Mouse (Mus musculus) adrenal gland, postnatal 14 days (tissue): ENCODE data around the gene Gna14. TPM values are rescaled to one million over a fixed set of nuclear protein-coding genes. Genes with fewer than 3 reads are reported as not detected.
A peak's percentile ranks its signal among the peaks of the same experiment; 100 is the strongest.

Source experiments
- DNase-seq: peaks from one replicate; pipeline ENCODE4 v3.0.0; 2021; ENCODE audit warnings: mixed read lengths
- total RNA-seq: library from RNA; stranded (reverse); gene quantifications from 2 replicates; pipeline ENCODE4 v1.2.3, GENCODE M21; 2021

The Gna14 gene
- total RNA-seq, 1 experiment from 2014 or later: 49.5 TPM

DNA sequence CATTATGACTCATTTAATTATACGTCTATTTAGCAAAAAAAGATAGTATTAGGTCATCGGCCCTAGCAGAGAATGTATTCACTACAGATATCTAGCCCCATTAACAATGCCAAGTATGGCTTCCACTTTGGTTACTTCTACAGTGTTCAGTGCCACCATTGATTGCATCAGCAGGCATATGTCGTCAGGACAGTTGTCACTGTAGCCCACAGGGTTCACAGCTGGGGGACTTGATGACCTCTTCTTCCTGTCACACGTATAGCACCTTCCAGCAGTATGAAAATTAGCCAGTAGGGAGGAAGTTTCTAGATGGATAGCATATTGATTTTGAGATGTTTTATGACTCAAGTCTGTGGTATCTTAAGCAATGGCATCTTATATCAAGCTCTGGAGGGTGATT, 78.6 kb downstream of the Gna14 start:
- DNase-seq: no peak

GRCm38 (mm10) chr19:16518569-16518968, 83.0 kb downstream of the Gna14 start:
- no peak for DNase-seq

DNA sequence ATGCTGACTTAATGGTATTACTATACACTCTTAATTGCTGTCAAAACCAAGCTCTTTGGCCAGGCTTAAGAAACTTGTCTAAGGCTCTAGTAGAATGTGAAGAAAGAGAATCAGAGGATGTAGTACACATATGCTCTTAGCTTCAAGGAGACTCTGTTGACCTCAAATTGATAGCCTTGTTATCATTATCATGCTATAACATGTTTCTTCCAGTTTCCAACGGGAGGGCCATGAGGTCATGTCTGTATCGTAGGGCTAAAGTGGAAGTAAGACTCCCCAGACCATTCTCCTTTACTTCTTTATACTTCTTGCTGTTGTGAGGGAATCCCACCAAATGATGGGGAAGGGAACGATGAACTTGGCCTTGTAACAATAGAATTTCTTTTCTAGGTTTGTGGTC, 85.0 kb downstream of the Gna14 start:
- no peak for DNase-seq

DNA sequence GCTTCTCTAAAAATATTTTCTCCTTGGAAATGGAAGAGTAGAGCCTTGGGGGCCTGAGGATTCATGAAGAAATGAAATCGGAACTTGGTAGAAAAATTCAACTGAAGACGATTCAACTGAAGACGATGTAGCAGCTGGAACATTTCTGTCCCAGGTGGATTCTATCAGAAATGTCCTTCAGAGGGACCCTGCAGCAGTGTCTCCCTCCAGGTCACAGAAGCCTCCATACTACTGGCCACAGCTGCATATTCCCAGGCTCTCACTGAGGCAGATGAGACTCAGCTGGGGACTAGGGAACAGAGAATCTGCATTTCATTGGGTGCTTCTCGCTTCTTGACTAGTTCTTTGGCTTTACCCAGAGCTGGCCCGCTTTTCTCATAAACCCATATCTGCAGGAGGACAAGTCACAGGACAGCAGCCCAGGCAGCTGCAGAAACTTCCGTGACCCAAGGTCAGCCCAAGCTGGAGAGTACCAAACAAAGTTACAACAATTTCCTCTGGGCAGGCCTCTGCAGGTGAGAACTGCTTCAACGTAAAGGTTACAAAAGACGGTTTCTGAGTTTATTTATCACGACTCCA, 90.8 kb downstream of the Gna14 start:
- DNase-seq: no peak

DNA sequence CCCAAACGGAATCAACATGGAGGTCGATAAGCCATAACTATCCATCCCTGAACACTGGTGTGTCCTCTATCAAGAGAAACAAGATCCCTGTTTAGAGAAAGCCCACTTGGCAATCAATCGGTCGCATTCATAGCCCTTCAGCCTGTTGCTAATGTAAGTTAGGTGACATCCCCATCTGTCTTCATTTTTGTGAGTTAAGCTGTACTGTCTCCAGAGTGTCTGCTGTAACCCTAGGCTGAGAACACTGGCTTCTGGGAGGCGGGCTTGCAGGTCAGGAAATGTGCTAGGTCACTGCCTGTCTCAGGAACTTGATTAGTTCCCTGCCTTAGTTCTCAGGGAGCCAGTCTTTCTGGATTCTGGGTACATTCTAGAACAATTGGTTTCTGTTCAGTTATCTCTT, 91.5 kb downstream of the Gna14 start:
- DNase-seq: no peak

DNA sequence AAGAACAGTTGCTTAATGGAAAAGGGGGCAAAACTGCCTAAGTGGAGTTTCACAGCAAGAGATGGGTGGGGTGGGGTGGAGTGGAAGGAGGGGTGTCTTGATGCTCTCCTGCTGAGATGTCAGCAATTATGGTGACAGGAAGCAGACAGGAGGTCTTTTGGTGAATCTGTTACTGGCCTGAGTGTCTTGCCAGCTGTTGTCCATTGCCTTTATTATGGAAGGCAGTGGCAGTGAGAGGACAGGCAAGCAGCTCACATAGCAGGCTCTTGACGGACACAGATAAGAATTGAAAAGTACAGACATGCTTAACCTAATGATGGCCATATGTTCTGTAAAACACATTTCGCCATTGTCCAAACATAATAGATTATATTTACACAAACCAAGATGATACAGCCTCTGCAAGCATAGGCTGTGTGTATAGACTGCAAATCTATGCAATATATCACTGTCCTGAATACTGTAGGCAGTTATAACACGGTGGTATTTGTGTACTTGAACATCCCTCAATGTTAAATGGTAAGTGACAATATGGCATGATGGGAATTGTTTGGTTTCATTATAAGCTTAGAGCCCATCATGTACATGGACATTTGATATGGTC, 92.8 kb downstream of the Gna14 start:
- DNase-seq: no peak

- DNase-seq: peak; percentile 74
These were observed 93.8 kb downstream of the Gna14 start for GRCm38 (mm10) chr19:16529293-16529920.

GRCm38 (mm10) chr19:16529999-16530398, 94.4 kb downstream of the Gna14 start:
- peak; percentile 49 for DNase-seq

DNA sequence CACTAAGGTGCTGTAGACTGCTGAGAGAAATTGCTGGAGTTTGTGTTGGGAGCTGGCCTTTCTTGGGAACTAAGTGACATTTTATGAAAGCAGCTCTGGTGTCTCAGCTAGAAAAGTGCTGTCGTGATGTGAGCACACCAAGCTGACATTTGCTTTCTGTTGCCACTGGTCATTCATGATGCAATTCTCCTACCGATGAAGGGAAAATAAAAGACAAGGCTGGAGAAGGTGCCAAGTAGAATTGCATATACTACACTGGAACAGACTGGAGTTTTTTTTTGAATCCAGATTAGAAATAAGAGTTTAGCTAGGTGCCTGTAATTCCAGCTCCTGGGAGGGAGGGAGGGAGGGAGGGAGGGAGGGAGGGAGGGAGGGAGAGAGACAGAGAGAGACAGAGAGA, 98.7 kb downstream of the Gna14 start:
- DNase-seq: no peak

GRCm38 (mm10) chr19:16538416-16538815, 102.9 kb downstream of the Gna14 start:
- no peak for DNase-seq

GRCm38 (mm10) chr19:16543688-16544087, 108.1 kb downstream of the Gna14 start:
- DNase-seq: no peak

DNA sequence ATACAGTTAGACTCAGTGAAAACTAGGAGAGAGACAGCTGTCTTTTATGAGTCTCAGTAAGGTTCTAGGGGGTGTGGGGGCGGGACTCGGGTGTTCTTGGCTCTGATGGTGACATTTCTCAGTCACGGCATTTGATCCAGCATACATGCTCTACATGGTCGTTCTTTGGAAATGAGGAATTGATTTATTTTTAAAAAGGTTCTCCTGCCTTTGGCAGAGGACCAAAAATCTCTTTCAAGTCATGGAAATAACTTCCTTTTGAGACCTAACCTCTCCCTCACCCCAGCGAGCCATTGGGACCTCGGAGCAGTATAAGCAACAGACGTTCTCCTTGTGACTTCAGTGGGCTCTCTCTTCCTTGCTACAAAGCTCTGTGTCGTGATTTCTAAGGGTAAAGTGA, 121.4 kb downstream of the Gna14 start:
- no peak for DNase-seq

- DNase-seq: peak; percentile 41
These were observed 122.4 kb downstream of the Gna14 start for GRCm38 (mm10) chr19:16557971-16558370.

- no peak for DNase-seq
These were observed 123.0 kb downstream of the Gna14 start for GRCm38 (mm10) chr19:16558570-16558969.

- DNase-seq: no peak
These were observed 123.8 kb downstream of the Gna14 start for GRCm38 (mm10) chr19:16559243-16559896.

- DNase-seq: no peak
These were observed 127.1 kb downstream of the Gna14 start for GRCm38 (mm10) chr19:16562676-16563075.

DNA sequence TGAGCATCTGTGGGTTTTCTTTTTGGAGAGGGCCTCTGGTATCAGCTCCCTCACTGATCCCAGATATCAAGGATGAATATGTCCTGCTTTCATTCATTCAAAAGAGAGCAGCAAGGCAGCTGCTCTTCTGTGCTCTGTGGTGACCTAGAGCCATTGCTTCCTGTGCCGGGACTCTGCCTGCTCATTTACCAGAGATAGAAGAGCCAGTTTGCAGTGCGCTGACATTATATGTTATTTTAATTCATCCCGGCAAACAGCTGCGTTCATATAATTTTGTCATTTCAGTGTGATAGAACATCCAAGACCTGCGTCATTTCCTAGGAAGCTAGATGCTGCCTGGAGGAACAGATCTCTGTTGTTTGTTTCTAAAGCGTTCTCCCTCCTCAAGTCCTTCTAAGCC, 141.2 kb downstream of the Gna14 start:
- no peak for DNase-seq

DNA sequence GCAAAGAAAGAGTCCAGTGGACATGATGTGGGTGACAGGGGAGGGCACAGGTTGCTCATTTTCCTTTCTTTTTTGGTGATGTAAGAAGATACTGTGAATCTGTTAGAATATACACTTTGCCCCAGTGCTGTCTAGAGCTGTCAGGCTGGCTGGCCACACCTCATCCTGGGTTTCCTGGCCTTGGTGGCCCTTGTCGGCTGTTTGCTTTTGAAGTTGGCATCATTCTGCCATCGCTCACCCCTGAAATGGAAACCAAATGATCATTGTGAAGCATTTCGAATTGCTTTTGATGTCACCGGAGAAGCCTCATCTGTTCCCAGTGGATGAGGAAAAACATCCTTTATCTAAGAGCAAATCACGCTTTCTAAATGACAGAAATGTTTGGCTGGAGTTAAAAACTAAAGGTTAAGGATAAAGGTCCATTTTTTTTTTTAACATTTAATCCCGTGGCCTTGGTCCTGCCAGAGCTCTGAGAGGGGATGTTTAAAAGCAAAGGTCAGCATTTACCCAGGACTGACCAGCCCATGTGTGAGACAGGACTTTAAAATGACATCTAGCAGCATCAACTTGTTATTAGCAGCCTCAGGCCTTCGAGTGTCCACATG, 144.2 kb downstream of the Gna14 start:
- DNase-seq: peak; percentile 65

- DNase-seq: peak; percentile 48
These were observed 144.9 kb downstream of the Gna14 start for GRCm38 (mm10) chr19:16580501-16580900.

DNA sequence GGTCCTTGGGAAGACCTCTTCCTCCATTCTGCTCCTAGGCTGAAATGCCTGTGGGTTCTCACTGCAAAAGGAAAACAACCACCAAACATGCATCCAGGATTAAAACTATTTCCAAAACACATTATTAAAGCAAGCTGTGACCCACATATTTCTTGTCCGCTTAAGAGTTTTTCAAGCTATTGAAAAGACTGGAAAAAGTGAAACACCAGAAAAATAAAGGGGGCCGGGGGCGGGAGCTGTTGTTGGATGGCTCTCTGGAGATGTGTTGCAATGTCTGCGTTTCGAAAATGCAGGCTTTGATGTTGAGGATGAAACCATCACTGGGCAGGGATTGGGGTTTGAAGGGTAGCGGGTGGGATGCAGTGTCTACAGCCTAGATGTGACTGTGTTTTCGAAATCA, 149.0 kb downstream of the Gna14 start:
- no peak for DNase-seq

DNA sequence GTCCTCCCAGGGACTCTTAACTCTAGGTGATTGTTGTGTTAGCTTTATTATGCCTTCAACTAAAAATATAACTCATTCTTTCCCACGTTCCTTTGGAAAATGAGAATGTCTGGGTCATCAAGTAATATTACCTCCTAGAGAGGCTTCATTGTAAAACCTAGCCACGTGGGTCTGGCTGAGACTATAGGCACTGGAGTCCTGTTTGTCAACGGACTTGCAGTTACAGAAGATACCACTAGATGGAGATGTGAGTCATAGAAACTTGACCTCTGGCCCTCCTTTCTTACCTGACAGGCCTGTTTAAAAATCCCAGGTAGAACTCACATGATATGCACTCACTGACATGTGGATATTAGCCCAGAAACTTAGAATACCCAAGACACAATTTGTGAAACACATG, 149.8 kb downstream of the Gna14 start:
- DNase-seq: no peak

DNA sequence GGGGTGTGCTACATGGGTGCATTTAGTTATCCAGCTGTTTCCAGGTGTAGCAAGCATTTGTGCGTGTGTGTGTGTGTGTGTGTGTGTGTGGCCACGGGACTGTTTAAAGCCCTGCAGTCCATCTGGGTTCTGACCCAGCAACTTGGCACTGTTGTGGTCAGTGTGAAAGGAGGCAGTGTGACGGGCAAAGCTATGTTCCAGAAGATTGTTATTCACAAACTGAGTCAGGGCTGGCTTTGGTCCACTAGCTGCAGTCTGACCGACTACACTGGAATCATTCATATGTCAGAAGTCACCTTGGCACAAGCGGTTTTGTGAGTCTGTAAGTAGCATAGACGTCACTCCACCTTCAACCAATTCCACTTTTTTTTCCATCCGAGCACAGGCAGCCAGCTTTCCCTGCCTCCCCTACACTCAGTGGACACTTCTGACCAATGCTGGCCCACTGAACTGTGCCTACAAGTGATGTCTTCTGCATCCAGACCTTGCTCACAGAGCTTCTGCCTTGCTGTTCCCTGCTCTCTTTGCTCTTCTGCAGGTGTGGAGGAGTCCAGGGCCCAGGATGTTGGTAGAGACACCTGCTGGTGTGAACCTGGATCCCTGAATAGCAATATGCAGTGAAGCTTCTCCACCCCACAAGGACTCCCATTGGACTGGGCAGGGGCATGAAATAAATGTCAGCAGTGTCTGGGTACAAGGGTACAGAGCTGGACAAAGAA, 157.9 kb downstream of the Gna14 start:
- DNase-seq: peak; percentile 81

DNA sequence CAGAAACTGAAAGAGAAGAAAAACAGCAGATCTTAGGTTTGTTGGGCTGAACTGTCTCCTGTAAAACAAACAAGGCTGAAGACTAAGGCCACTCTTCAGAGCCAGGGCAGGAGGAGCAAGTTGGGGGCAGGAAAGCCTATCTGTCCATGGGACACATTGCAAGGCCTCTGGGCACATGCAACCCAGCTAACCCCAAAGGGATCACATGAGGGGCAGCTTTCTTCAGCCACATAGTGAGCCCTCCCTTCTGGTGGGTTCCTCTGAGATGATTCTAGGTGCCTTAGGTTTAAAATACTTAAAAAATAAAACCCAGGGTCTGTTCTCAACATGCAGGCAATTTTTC, 158.4 kb downstream of the Gna14 start:
- no peak for DNase-seq
